Mouse (Mus musculus): ENCODE measurements at regions not wholly inside any gene's neighbourhood (a gene's known extent, or its start where the extent isn't known, plus 50 kb on each side); places are given as distances from the start of the nearest gene placed in this dataset.
"Not testable (repeated sequence)": the region's sequence is repeated elsewhere in the genome, so short reads cannot be mapped to it uniquely, and the experiment has no call there.

DNA sequence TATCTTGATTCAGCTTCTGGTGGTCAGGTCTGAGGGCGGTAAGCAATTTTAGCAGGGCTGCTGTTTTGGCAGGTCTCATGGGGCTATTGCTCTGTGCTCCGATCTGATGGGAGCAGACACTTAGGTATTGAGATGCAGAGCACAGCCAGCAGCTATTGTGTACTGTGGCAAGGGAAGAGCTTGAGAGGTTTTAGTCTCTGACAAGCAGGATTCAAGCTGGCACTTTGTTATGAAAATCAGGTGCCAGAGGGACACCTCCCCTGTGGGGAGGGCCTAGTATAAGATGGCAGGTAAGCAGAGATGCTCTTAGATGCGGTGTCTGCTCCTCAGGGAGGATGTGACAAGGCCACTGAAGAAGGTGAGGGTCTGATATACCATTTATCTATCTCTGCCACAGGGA is 343.3 kb downstream of the Samd5 start:
- Histone ChIP-seq H3K9me3 (replicated peaks; ENCODE audit: low read length) (no peaks in the 10 kb centered on the region), H3K9ac (ENCODE audit: insufficient read depth, low read depth) (no peak overlapping the region), H3K4me2 (ENCODE audit: insufficient read depth, low read depth, poor library complexity, severe bottlenecking) (no peak overlapping the region), H3K36me3 (replicated peaks in 1 of 2; ENCODE audit: control insufficient read depth in 1 of 2, insufficient read depth in 1 of 2, low read length in 1 of 2) (no peaks in the 10 kb centered on the region), H3K27ac (ENCODE audit: insufficient read depth, low read depth) (no peak overlapping the region), H3K4me1 (ENCODE audit: control insufficient read depth in 1 of 2, insufficient read depth in 2 of 2) (peaks cover 0 to 7% of the 10 kb centered on the region in 2 experiments; a peak in 1 of 4 replicates), H3K4me3 (replicated peaks in 1 of 3; ENCODE audit: low read depth in 2 of 3, low read length in 2 of 3, poor library complexity in 1 of 3) (no peak overlapping the region), H3K79me2 (replicated peaks; ENCODE audit: control insufficient read depth, extremely low read depth, insufficient read depth, poor library complexity, severe bottlenecking) (no peaks in the 10 kb centered on the region), H3K27me3 (replicated peaks) (no peaks in the 10 kb centered on the region)
- TF ChIP-seq UBTF (IDR thresholded peaks at IDR 0.05; ENCODE audit: low read depth, low read length) (no peak), HCFC1 (IDR thresholded peaks at IDR 0.05; ENCODE audit: low read depth, low read length) (no peak), EP300 (IDR thresholded peaks at IDR 0.05; ENCODE audit: low read length) (no peak), JUND (conservative IDR thresholded peaks at IDR 0.05; ENCODE audit: low read depth, low read length) (no peak), TCF12 (IDR thresholded peaks at IDR 0.05; ENCODE audit: low read depth, low read length) (no peak), USF2 (conservative IDR thresholded peaks at IDR 0.05; ENCODE audit: low read depth, low read length) (no peak), POLR2AphosphoS2 (IDR thresholded peaks at IDR 0.05; ENCODE audit: low read depth, low read length) (no peak), ELF1 (IDR thresholded peaks at IDR 0.05; ENCODE audit: low read depth, low read length) (no peak), MXI1 (IDR thresholded peaks at IDR 0.05; ENCODE audit: low read depth, low read length) (no peak), ZKSCAN1 (IDR thresholded peaks at IDR 0.05; ENCODE audit: borderline replicate concordance, low read depth, low read length) (no peak), TBP (conservative IDR thresholded peaks at IDR 0.05; ENCODE audit: low read depth, low read length) (no peak), IRF4 (IDR thresholded peaks at IDR 0.05; ENCODE audit: low read depth, low read length) (no peak), MAFK (IDR thresholded peaks at IDR 0.05; ENCODE audit: insufficient replicate concordance, low read length) (no peak)
- in situ Hi-C loops (cut with MboI; ENCODE audit: low pct_ligation_motif_present, low pct_unique_long_range_greater_than_20kb, low sequenced_read_pairs) = no loop called here
- dilution Hi-C loops (cut with MboI; ENCODE audit: extremely low pct_ligation_motif_present, extremely low pct_unique_long_range_greater_than_20kb, low sequenced_read_pairs) = no loop called here
- DNase-seq (ENCODE audit: extremely low read depth) = no peak

DNA sequence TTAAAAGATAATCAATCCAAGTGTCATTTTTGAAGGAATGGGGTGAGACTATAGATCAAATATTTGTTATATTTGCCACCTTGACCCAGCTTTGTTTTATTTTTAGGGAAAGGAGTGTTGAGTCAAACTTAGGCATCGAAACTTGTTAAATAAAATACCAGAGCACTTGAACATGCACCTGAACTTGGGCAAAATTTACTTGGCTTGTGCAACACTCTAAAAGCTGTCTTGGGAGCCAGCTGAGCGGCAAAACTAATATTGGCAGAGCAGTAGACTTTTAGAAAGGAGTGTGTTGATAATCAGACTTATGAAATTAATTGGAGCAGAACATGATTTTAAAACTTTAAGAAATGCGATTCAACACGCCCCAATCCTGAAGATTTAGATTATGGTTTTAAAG is 346.7 kb downstream of the Samd5 start:
- Histone ChIP-seq H3K27ac (ENCODE audit: insufficient read depth, low read depth) (no peak overlapping the region), H3K9ac (ENCODE audit: insufficient read depth, low read depth) (no peak overlapping the region), H3K79me2 (replicated peaks; ENCODE audit: control insufficient read depth, extremely low read depth, insufficient read depth, poor library complexity, severe bottlenecking) (no peaks in the 10 kb centered on the region), H3K36me3 (replicated peaks in 1 of 2; ENCODE audit: control insufficient read depth in 1 of 2, insufficient read depth in 1 of 2, low read length in 1 of 2) (no peaks in the 10 kb centered on the region), H3K9me3 (replicated peaks; ENCODE audit: low read length) (no peaks in the 10 kb centered on the region), H3K4me2 (ENCODE audit: insufficient read depth, low read depth, poor library complexity, severe bottlenecking) (no peak overlapping the region), H3K27me3 (replicated peaks) (no peaks in the 10 kb centered on the region), H3K4me1 (ENCODE audit: control insufficient read depth in 1 of 2, insufficient read depth in 2 of 2) (peaks cover 0 to 5% of the 10 kb centered on the region in 2 experiments; a peak in 1 of 4 replicates), H3K4me3 (replicated peaks in 1 of 3; ENCODE audit: low read depth in 2 of 3, low read length in 2 of 3, poor library complexity in 1 of 3) (no peak overlapping the region)
- no peak for TF ChIP-seq MAX (IDR thresholded peaks at IDR 0.05; ENCODE audit: low read length)
- no peak for TF ChIP-seq MAFK (IDR thresholded peaks at IDR 0.05; ENCODE audit: insufficient replicate concordance, low read length)
- TF ChIP-seq USF2 (conservative IDR thresholded peaks at IDR 0.05; ENCODE audit: low read depth, low read length) = no peak
- TF ChIP-seq PAX5 (IDR thresholded peaks at IDR 0.05; ENCODE audit: low read length) = no peak
- no peak for TF ChIP-seq ZMIZ1 (IDR thresholded peaks at IDR 0.05; ENCODE audit: low read depth, low read length)
- no peak for TF ChIP-seq EP300 (IDR thresholded peaks at IDR 0.05; ENCODE audit: low read length)
- no peak for TF ChIP-seq TCF12 (IDR thresholded peaks at IDR 0.05; ENCODE audit: low read depth, low read length)
- no peak for TF ChIP-seq ZNF384 (IDR thresholded peaks at IDR 0.05; ENCODE audit: low read depth, low read length)
- TF ChIP-seq POLR2A (IDR thresholded peaks at IDR 0.05; ENCODE audit: low read depth, low read length) = no peak
- no peak for TF ChIP-seq RCOR1 (conservative IDR thresholded peaks at IDR 0.05; ENCODE audit: low read depth, low read length)
- TF ChIP-seq SMC3 (IDR thresholded peaks at IDR 0.05; ENCODE audit: low read depth, low read length) = no peak
- TF ChIP-seq MAZ (IDR thresholded peaks at IDR 0.05; ENCODE audit: low read depth, low read length) = no peak
- no peak for TF ChIP-seq MYC (IDR thresholded peaks at IDR 0.05; ENCODE audit: low read depth, low read length)
- TF ChIP-seq ZC3H11A (IDR thresholded peaks at IDR 0.05; ENCODE audit: low read depth, low read length) = no peak
- no peak for TF ChIP-seq CHD2 (IDR thresholded peaks at IDR 0.05; ENCODE audit: low read length)
- no peak for TF ChIP-seq SIN3A (IDR thresholded peaks at IDR 0.05; ENCODE audit: low read length)
- TF ChIP-seq NRF1 (IDR thresholded peaks at IDR 0.05; ENCODE audit: low read depth, low read length) = no peak
- no peak for TF ChIP-seq USF1 (IDR thresholded peaks at IDR 0.05; ENCODE audit: low read depth, low read length)
- in situ Hi-C loops (cut with MboI; ENCODE audit: low pct_ligation_motif_present, low pct_unique_long_range_greater_than_20kb, low sequenced_read_pairs) (no loop called here), dilution Hi-C loops (cut with MboI; ENCODE audit: extremely low pct_ligation_motif_present, extremely low pct_unique_long_range_greater_than_20kb, low sequenced_read_pairs) (no loop called here)
- DNase-seq (ENCODE audit: extremely low read depth) = no peak

DNA sequence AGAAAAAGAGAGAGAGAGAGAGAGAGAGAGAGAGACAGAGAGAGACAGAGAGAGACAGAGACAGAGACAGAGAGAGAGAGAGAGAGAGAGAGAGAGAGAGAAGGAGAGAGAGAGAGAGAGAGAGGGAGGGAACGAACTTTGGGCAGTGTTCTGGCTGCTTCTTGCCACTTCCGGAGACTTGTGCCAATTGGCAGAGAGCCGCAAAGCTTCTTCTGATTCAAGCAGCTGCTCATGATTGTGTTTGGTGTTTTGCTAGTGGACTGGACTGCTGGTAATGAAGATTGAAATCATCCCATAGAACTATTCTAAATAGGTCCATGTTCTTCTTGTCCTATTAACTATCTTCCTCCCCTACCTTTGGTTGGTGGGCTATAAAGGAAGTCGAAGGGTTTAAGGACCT is 347.1 kb downstream of the Samd5 start:
- H3K79me2 ChIP-seq (replicated peaks; ENCODE audit: control insufficient read depth, extremely low read depth, insufficient read depth, poor library complexity, severe bottlenecking); H3K9me3 ChIP-seq (replicated peaks; ENCODE audit: low read length); H3K4me3 ChIP-seq (replicated peaks in 1 of 3; ENCODE audit: low read depth in 2 of 3, low read length in 2 of 3, poor library complexity in 1 of 3); in situ Hi-C loops (cut with MboI; ENCODE audit: low pct_ligation_motif_present, low pct_unique_long_range_greater_than_20kb, low sequenced_read_pairs); H3K27me3 ChIP-seq (replicated peaks); H3K36me3 ChIP-seq (replicated peaks in 1 of 2; ENCODE audit: control insufficient read depth in 1 of 2, insufficient read depth in 1 of 2, low read length in 1 of 2); H3K4me1 ChIP-seq (ENCODE audit: control insufficient read depth in 1 of 2, insufficient read depth in 2 of 2); dilution Hi-C loops (cut with MboI; ENCODE audit: extremely low pct_ligation_motif_present, extremely low pct_unique_long_range_greater_than_20kb, low sequenced_read_pairs); H3K9ac ChIP-seq (ENCODE audit: insufficient read depth, low read depth); H3K4me2 ChIP-seq (ENCODE audit: insufficient read depth, low read depth, poor library complexity, severe bottlenecking); DNase-seq (ENCODE audit: extremely low read depth); H3K27ac ChIP-seq (ENCODE audit: insufficient read depth, low read depth): not testable (repeated sequence)

Measured in CH12.LX (cell line).